Mouse (Mus musculus): ENCODE results near the gene Pdpn.

Gene Pdpn

DNA sequence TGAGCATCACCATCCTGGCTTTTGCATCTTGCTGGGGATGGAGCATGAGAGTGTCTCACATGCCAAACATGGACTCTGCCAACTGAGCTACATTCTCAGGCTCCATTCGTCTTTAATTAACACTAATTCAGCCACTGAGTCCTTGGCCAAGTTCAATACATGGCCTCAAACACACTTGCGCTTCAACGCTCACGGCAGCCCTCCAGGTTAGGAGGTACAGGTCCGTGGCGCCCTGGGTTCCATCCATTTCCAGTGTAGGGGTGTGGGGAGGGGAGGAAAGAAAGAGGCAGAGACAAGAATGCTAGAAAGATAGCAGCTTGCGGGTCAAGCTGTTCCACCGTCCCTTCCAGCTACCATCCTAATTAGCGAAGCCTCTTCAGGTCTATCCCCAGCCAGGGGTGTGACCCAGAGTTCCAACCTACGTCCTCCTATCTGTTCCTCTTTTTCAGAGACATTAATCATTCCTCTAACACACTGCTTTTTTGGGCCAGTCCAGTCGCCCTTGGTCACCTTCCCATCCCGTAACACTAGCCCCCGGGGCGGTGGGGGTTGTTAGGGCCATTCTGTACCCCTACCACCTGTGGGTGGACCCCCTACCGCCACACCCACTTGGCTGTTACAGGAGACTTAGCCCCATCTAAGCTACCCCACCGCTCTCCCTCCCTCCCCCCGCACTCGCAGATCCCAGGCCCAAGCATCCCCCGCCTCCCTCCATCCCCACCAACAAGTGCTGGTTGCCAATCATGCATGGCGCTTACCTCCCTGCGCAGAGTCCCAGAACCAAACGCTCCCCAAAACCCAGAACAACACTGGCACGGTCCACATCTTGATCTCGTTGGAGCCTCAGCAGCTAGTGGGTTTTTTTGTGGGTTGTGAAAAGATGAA, 691 bp downstream of the Pdpn start:
- DNase-seq, result no peak

DNA sequence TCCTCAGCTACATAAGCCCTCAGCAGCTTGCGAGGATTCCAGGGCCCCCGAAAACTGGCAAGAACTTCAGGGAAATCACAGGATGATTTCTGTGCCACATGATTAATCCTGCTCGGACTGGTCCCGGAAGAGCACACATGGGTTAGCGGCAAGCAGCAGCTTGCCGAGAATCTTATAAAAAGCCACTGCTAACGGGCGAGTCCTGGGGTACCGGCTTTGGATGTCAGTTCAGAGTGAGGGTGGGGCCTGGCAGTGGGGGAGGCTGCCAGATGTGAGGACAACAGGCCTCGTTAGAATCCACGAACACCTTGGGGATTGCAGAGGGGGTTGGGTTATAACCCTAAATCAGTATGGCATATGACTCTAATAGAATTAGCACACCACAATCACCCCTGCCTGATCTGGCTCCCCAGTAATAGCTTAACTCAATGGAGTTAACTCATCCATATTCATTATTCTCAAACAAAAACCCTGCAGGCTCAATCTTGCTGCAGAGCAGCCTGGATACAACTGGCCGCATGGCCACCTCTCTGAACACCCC, 2.3 kb downstream of the Pdpn start:
- no peak for DNase-seq

DNA sequence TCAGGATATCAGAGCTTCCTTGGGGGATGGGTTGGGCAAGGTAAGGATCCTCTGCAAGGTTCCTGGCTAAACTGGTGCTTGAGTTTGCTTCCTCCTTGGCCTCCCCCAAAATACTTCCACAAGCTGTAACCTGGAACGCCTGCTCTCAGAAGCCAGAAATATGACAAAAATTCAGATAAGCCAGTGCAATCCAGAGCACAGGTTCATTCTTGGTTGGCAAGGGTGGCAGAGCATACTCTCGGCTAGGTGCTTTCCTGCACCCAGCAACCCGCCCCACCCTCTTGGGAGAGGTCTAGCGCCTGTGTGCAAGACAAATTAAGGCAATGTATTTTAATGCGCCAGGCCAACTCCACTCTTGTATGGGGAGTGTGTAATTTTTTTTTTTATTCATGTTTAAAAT, 3.2 kb downstream of the Pdpn start:
- peak; percentile 55 to 64 for DNase-seq

DNA sequence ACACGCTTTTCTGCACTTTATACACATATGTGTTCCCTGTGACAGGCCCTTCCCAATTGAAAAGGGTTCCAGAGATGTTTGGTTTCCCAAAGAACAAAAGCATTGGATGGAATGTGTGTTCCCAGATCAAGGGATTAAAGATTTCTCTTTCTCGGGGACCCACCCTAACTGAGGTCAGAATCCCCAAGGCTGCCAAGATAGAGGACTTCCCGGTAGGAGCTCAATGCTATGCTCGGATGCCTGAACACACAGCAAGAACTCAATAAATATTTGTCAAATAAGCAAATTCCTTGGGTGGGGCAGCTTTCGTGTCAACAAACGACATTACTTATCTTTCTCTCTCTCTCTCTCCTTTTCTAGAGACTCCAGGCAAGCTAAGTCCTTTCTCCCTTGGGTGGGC, 5.0 kb downstream of the Pdpn start:
- DNase-seq, result no peak

DNA sequence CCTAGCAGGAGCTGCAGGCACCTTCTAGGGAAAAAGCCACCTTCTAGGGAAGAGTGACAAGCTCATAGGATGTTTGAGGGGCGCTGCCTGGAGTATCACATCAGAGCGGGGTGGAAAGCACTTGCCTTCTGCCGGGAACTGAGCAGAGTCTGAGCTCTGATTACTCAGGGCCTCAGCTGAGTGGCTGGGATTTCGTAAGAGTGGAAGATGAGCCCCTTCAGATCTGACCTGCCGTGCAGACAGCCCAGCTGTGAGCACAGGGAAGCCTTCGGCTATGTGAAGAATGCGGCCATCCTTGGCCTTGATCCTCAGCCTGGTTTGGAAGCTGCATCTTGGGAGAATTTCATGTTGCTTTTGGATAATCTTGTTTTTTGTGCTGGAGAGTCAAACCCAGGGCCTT, 10.5 kb downstream of the Pdpn start:
- DNase-seq, result peak in 1 of 2 experiments; percentile 23

DNA sequence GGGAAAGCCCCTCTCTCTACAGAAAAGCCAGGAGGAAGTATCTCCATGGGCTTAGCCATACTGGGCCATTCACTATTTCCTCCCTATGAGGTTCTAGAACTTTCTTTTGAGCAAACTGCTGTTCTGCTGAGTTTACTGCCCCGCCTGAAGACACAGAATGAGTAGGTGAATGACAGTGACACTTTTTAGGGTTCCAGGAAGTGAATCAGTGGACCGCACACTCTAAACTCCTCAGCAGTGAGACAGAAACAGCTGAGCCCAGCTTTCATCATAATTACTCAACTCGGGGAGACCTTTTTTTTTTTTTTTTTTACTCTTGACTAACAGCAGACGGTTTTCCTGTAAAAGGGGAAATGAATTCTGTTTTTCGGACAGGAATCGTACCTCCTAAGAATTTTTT, 10.9 kb downstream of the Pdpn start:
- no peak for DNase-seq

DNA sequence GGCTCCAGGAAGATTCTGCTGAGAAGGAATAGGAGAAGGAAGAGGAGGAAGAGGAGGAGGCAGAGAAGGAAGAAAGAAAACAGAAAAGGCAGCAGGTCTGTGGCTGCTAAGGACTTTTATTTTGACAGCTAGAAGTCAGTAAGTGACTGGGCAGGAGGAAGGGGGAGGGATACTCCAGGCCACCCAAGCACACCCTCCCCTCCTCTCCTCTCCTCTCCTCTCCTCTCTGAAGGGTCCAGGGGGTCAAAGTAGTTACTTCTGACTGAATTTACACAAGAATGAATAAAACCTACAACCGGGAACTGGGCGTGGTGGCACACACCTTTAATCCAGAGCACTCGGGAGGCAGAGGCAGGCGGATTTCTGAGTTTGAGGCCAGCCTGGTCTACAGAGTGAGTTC, 12.3 kb downstream of the Pdpn start:
- DNase-seq, result no peak

DNA sequence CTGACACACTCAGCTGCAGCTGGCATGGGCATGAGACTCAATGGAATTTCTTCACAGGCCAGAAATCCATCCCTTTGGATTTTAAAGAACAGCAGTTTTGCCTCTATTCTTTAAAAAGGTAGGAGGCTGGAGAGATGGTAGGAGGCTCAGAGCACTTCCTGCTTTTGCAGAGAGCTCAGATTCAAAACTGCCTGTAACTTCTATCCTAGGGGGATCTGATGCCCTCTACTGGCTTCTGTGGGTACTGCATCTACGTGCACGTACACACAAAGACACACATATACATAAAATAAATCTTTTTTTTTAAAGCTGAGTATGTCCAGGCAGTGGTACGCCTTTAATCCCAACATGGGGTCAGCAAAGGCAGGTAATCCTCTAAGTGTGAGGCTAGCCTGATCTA, 19.2 kb downstream of the Pdpn start:
- DNase-seq, result no peak

DNA sequence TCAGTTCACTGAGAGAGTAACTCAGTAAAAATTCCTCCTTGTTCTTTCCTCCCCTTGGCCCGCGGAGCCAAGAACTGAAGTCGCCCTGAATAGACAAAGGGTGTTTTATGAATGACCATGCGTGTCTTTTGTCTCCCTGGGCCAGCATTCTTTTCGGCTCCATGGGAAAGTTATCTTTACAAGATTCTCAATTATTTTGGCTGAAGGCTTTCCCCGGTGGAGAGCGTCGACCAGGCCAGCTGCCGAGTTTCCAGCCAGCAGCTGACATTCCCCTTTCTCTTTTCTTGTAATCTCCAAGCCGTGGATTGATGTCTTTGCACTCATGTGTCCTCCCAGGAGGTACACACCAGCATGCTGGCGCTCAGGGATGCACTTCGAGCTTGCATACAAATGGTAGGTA, 19.7 kb downstream of the Pdpn start:
- DNase-seq, result no peak

DNA sequence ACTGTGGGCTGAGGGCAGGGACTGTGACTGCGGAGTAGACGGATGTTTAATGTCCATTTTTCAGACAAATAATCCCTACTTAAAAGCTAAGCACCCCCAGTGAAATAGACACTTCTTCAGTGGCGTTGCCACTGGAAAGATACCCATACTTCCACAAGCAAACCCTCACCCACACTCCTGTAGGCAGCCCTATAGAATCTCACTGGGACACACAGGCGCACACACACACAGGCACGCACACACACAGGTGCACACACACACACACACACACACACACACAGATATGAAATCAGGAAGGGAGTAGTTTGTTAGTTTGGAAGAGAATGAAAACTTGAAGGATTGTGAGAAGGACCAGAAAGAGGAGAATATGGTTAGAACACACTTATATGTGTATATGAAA, 20.3 kb downstream of the Pdpn start:
- DNase-seq, result no peak

DNA sequence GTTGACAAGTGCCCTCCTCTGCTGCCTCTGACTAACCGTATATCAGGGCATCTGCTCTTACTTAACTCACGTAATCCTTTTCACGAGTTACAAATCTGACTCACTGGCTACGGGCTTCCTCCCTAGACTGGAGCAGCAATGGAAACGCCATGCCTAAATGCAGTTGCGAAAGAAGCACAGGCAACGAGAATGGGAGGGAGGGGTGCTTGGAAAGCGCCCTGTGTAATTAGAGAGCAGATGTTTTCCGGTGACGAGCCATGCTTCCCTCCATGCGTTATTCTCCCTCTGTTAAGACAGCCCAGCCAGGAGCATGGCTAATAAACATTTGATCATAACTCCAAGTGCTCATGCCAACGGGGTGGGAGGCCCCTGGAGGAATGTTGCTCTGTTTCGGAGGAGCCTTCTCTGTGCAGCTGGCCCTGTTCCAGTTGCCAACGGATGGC, 20.9 kb downstream of the Pdpn start:
- DNase-seq, result peak; percentile 69 to 72

DNA sequence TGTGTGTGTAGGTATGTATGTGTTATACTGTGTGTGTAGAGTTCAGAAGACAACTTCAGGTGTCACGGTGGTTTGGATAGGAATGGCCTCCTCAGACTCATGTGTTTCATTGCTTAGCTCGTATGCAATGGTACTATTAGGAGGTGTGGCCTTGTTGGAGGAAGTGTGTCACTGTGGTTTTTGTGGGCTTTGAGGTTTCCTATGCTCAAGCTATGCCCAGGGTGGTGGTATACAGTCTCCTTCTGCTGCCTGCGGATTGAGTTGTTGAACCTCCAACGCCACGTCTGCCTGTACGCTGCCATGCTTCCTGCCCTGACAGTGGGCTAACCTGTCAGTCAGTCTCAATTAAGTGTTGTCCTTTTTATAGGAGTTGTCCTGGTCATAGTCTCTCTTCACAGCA, 22.0 kb downstream of the Pdpn start:
- no peak for DNase-seq

DNA sequence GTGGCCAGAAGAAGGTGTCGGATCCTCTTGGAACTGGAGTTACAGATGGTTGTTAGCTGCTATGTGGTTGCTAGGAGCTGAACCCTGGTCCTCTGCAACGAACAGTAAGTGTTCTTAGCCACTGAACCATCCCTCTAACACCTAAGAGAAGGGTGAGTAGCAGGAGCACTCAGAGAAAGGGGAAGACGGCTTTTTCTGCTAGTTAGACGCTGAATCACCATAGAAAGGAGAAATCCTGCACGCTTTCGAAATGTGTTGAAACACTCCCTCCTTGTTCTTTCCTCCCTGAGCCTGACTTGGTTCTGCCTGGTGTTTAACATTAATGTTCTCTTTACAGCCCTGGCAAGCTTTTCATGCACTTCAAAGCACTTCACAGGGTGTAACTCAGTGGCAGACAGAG, 27.8 kb downstream of the Pdpn start:
- DNase-seq, result no peak

DNA sequence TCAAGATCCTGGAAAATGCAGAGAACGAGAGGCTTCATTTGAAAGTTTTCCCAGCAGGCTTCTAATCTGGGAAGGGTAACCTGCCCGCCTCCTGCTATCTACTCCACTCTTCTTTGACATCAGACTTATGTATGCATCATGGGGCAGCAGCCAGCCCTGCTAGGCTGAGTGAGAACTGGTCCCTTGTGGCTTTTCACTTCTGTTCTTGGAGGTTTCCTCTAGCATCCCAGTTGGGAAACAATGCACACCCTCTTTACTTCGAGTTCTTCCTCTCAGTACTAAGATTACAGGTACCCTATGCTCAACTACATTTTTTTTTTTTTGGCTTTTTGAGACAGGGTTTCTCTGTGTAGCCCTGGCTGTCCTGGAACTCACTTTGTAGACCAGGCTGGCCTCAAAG, 28.5 kb downstream of the Pdpn start:
- DNase-seq, result no peak

DNA sequence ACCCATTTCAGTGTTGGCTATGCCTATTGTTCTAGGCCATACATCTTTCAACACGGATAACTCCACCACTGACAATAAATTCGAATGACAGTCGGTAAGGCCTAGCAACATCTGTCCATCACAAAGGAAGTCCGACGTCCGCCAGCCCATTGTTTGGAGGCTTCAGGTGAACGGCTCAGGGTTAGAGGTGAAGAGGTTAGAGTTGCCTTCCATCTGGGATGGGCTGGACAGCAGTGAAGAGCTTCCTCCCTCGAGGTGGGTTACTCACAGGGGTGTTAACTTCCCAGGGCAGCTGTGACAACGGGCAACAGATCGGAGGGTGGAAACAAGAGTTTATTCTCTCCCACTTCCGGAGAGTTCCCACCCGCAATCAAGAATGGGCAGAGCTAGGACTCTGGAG, 36.7 kb downstream of the Pdpn start:
- no peak for DNase-seq

DNA sequence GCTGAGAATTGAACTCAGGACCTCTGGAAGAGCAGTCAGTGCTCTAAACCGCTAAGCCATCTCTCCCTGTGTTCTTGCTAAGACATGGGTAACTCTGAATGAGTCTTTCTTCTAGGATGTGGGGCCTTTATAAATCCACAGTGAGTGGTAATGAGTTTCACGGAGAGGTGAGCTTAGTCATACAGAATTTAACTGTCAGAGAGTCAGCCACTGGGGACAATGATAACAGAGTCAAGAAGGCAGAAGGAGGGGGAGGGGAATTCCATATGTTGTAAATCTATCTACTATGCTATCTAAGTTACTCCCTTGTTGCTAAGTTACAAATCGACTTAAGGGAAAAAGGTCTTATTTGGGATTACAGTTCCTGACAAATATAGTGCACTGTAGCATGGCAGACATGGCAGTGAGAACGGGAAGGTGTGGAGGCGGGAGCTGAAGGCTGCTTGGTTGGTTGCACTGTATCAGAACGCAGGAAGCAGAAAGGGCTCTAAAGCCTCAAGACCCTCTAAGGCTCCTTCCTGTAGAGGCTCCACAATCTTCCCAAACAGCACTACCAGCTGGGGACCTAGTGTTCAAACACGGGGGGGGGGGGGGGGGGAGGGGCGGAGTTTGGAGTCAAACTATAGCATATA, 39.5 kb downstream of the Pdpn start:
- DNase-seq, result no peak

DNA sequence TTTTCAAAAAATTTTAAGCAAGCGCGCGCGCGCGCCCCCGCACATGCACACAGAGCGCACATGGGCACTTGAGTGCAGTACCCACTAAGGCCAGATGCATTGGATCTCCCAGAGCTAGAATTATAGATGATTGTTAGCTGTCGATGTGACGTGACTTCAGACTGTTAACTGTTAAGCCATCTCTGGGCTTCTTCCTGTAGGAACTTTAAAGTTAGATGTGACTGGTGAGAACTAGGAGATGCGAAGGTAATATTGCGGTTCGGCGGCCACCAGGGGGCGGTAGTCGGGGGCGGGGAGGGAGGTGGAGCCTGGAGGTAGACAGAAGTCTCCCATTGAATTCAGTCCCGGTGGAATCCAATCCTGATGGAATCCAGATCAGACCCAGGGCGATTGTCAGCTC, 40.8 kb downstream of the Pdpn start:
- DNase-seq, result peak; percentile 27 to 35

DNA sequence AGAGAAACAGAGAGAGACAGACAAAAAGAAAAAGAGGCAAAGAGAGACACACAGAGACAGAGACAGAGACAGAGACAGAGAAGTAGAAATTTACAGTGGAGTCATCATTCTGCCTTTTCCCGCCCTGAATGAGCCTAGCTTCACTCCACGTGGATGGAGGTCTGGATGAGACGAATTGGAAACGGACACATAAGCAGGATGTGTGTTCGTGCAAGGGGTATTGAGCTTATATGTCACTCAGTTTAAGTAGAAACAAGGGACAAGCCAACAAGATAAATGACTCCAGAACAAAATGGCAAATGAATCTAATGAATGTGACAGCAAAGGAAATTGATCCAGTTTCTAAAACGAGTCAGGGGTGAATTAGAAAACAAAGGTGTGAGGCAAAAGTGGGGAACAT, 41.4 kb downstream of the Pdpn start:
- no peak for DNase-seq

DNA sequence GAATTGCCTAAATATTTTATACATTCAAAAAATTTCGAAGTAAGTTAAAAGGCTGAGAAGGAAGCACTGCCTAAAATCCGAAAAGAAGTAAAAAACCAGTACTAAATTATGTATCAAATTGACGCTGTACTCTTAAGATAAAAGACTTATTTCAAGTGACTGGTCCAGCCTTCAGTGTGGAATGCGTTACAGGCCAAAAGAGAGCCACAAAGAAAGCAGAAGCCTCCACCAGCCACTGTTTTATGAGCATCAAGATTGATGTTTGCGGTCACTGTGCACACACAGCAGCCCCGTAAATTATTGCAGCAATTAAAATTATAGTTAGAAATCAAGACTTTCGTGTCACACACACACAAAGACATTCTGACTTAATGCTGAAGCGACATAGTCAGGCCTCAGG, 43.8 kb downstream of the Pdpn start:
- no peak for DNase-seq

DNA sequence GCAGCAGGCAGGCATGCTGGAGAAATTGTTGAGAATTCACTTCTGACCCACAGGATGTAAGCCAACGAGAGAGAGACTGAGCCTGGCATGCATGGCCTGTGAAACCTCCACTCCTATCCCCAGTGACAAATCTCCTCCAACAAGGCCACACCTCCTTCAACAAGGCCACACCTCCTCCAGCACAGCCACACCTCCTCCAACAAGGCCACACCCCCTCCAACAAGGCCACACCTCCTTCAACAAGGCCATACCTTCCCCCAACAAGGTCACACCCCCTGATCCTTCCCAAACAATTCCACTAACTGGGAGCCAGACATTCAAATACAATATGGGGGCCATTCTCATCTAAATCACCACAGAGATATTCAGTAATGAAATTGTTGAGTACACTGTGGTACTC, 46.0 kb downstream of the Pdpn start:
- DNase-seq, result no peak

DNA sequence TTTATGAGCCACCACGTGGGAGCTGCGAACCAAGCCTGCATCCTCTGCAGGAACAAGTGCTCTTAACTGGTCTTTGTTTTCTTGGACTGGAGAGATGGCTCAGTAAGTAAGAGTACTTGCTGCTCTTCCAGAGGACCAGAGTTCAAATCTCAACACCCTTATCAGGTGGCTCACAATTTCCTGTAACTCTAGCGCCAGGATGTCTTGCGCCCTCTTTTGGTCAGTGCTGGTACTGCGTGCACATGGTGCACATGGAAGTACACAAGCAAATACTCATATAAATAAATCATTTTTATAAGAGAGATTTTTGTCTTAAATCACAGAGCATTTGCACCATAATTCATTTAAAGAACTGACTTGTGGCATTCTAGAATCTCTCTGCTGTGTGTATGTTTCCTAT, 51.3 kb downstream of the Pdpn start:
- no peak for DNase-seq

DNA sequence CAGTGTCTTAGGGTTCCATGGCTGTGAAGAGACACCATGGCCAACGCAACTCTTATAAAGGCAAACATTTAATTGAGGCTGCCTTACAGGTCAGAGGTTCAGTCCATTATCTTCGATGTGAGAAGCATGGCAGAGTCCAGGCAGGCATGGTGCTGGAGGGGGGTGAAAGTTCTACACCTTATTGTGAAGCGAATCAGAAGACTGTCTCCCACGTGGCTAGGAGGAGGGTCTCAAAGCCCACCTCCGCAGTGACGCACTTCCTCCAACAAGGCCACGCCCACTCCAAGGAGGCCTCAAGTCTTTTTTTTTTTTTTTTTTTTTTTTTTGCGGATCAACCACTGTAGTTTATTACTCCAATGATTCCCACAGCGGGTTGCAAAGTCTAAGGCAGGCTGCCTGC, 58.1 kb downstream of the Pdpn start:
- no peak for DNase-seq

DNA sequence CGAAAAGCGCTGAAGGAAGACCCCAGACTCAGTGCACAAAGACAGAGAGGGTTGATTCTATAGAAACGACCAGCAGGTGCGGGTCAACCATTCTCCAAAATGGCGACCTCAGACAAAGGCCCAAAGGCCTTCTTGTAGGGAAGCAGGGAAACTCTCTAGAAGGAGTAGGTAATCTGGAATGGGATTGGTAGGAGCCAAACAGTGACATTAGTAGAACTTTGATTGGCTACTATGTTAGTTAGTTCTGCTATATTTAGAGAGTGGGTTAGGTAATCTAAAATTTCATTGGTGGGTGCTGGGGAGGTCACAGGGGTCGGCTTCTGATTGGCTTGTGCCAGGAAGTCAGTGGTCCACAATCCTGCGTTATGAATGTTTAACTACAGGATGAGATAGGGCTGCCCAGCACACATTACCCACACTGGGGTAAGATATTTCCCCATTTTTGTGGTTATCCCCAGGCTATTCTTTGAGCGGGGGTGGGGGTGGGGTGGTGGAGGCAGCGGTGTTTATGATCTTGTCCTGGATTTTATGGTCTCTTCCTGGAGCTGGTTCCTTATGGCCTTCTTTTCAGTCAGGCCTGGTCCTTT, 59.7 kb downstream of the Pdpn start:
- DNase-seq, result no peak

DNA sequence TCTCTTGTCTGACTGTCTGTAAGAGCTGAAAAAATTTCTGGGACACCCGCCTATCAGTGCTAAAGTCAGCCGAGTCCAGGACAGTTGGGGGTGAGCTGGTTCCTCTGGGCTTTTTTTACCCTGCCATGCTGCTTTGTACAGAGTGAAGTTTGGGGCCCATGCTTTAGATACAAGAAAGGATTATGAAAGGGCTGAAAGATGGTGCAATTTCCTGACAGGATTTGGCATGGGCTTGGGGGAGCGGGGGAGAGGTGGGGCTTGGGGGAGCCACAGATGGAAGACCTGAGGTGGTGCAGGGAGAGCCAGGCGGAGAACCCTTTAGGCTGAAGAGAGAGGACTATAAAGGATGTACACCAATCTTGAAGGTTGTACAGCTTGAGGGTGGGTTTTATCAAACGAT, 60.2 kb downstream of the Pdpn start:
- DNase-seq, result no peak

Measured in lung, adult 18-20 months (tissue).